Mouse (Mus musculus) MEL (cell line): ENCODE measurements around the gene Atf7.

Experiments used
- BHLHE40 ChIP-seq: IDR thresholded peaks from 2 replicates; pipeline ENCODE4 v1.6.1; 2012; ENCODE audit warnings: low read depth, mild to moderate bottlenecking, inconsistent platforms, low read length, improper control_type of control experiment, borderline replicate concordance
- CTCF ChIP-seq, 3 experiments: IDR thresholded peaks in 2 of 3; conservative IDR thresholded peaks in 1 of 3; 2 replicates each; pipeline ENCODE4 v1.5.1; 2011 to 2012; ENCODE audit warnings: low read length in 3 of 3, low read depth in 2 of 3, mild to moderate bottlenecking in 2 of 3, improper control_type of control experiment in 1 of 3, inconsistent platforms in 1 of 3, mixed read lengths in 1 of 3, moderate library complexity in 1 of 3; ENCODE audit not compliant: control insufficient read depth in 1 of 3, insufficient read depth in 1 of 3, poor library complexity in 1 of 3, severe bottlenecking in 1 of 3
- HCFC1 ChIP-seq: IDR thresholded peaks from 2 replicates; pipeline ENCODE4 v1.6.1; 2012; ENCODE audit warnings: low read depth, mild to moderate bottlenecking, inconsistent platforms, low read length, improper control_type of control experiment, moderate library complexity
- MXI1 ChIP-seq: IDR thresholded peaks from 2 replicates; pipeline ENCODE4 v1.6.1; 2011; ENCODE audit warnings: mild to moderate bottlenecking, low read depth, low read length, improper control_type of control experiment
- MYC ChIP-seq: IDR thresholded peaks from 2 replicates; pipeline ENCODE4 v1.6.1; 2011; ENCODE audit warnings: low read depth, mild to moderate bottlenecking, low read length, improper control_type of control experiment, moderate library complexity
- POLR2AphosphoS5 ChIP-seq: IDR thresholded peaks from 2 replicates; pipeline ENCODE4 v1.6.1; 2012; ENCODE audit warnings: low read depth, borderline replicate concordance, mild to moderate bottlenecking, inconsistent platforms, low read length, moderate library complexity, mixed read lengths
- SIN3A ChIP-seq: IDR thresholded peaks from 2 replicates; pipeline ENCODE4 v1.6.1; 2012; ENCODE audit warnings: low read length, improper control_type of control experiment, inconsistent platforms
- ZNF384 ChIP-seq: IDR thresholded peaks from 2 replicates; pipeline ENCODE4 v1.6.1; 2012; ENCODE audit warnings: low read depth, mild to moderate bottlenecking, inconsistent platforms, low read length, improper control_type of control experiment

DNA sequence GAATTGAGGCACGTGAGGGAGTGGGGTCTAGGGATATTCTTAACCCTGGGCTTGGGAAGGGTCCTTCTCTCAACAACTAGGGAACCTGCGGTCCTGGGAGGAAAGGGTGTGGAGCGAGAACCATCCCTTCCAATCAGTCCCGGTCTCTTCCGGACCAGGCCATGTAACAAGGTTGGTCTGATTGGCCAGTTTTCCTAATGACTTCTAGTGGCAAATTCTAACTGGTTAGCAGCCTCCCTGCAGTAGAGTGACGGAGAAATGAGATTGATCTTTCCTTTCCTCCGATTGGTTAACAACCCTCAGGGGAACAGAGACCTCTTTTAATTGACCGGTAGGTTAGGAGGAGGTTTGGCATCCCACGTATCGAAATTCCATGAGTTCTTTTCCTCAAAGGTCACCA lies 48.3 kb upstream of the Atf7 start:
- TF ChIP-seq ZNF384 (no peak), BHLHE40 (no peak), HCFC1 (no peak), MYC (no peak), CTCF (IDR thresholded peaks at IDR 0.05 in 2 of 3, conservative IDR thresholded peaks at IDR 0.05 in 1 of 3; ENCODE audit: control insufficient read depth in 1 of 3, insufficient read depth in 1 of 3, low read depth in 2 of 3, low read length in 3 of 3, poor library complexity in 1 of 3, severe bottlenecking in 1 of 3) (no peak), POLR2AphosphoS5 (no peak), MXI1 (no peak), SIN3A (no peak)
